In the genomic region with DNA sequence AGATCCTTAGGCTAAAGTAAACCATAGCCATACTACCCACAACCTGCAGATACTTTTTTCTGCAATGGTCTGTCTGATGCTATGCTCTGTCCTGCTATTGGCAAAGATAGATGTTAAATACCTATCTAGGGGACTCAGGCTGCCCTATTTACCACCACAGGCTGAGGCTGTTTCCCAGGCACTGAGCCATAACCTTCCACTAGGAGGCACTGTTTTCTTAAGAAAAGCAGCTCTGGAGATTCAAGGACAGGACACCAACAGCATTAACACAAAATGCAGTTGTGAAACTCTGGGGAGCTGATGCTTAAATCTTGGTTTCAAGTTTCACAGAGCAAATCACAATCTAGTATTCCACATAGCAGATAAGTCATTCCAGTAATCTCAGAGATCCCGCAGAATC, we compare ENCODE assay signal across 9 mouse cellular contexts.
DNase-seq lines count a peak whose midpoint lies in the region; ATAC-seq lines count a peak whose summit lies in the region.
"Had no signal": no experiment of that assay in that cellular context is flagged by ENCODE, and none has a peak within 500 bp of the region (broad histone marks: within the 10 kb centered on the region; RNA-seq: fewer than 3 reads in every experiment).

No protein-coding gene starts in this region.

- H3K9me3 ChIP-seq in kidney, embryonic 14.5 days (ENCODE audit: control insufficient read depth, low read length), result no peaks in the 10 kb centered on the region
- no peaks in the 10 kb centered on the region for H3K9me3 ChIP-seq in forebrain, embryonic 12.5 days
- H3K9me3 ChIP-seq: stomach, embryonic 15.5 days had no signal

- H3K9ac ChIP-seq in kidney, embryonic 14.5 days (ENCODE audit: low read depth, low read length), result no peak overlapping the region
- no peak overlapping the region for H3K9ac ChIP-seq in forebrain, embryonic 12.5 days
- H3K9ac ChIP-seq: stomach, embryonic 15.5 days had no signal

- WGBS in kidney, embryonic 14.5 days, result 61% methylated on average over 1 of the region's 1 CpGs
- 69% methylated on average over 1 of the region's 1 CpGs for WGBS in forebrain, embryonic 12.5 days

- peak; percentile 42 for DNase-seq in kidney, adult 18-20 months
- peak; percentile 20 to 39 for DNase-seq in CD8-positive naive resting alpha-beta T cell, adult 2 months (ENCODE audit: low read depth in 2 of 2, low spot score in 2 of 2)
- DNase-seq in MN1 (ENCODE audit: low spot score), result peak; percentile 73
- DNase-seq in cerebellum, postnatal 25 days, result peak; percentile 62 to 76
- peak; percentile 50 to 62 for DNase-seq in kidney, postnatal 4 days
- peak; percentile 84 for DNase-seq in retina, postnatal 1 day

- no peaks in the 10 kb centered on the region for H3K27me3 ChIP-seq in kidney, embryonic 14.5 days (ENCODE audit: control insufficient read depth, insufficient read depth, low read length)
- no peaks in the 10 kb centered on the region for H3K27me3 ChIP-seq in forebrain, embryonic 12.5 days
- H3K27me3 ChIP-seq: stomach, embryonic 15.5 days had no signal

- H3K27ac ChIP-seq in kidney, embryonic 14.5 days (ENCODE audit: low read depth, low read length), result no peak overlapping the region
- no peak overlapping the region for H3K27ac ChIP-seq in forebrain, embryonic 12.5 days
- H3K27ac ChIP-seq: stomach, embryonic 15.5 days had no signal

- H3K4me3 ChIP-seq in kidney, embryonic 14.5 days (ENCODE audit: low read length), result no peak overlapping the region
- no peak overlapping the region for H3K4me3 ChIP-seq in forebrain, embryonic 12.5 days (replicated peaks)
- H3K4me3 ChIP-seq: stomach, embryonic 15.5 days had no signal

- 0 out of 2 replicates have a peak, but pooled peaks cover 3% of the 10 kb centered on the region for H3K36me3 ChIP-seq in kidney, embryonic 14.5 days (ENCODE audit: control insufficient read depth, insufficient read depth, low read length)
- H3K36me3 ChIP-seq in forebrain, embryonic 12.5 days (replicated peaks), result peaks cover 2% of the 10 kb centered on the region; the same call in 1 of the 2 replicates

- peaks cover 12% of the 10 kb centered on the region; the same call in 1 of the 2 replicates for H3K4me1 ChIP-seq in kidney, embryonic 14.5 days (ENCODE audit: control insufficient read depth, insufficient read depth, low read length)
- no peaks in the 10 kb centered on the region for H3K4me1 ChIP-seq in forebrain, embryonic 12.5 days
- H3K4me1 ChIP-seq: stomach, embryonic 15.5 days had no signal

- H3K4me2 ChIP-seq in kidney, embryonic 14.5 days (replicated peaks; ENCODE audit: low read depth, low read length), result no peak overlapping the region
- H3K4me2 ChIP-seq in forebrain, embryonic 12.5 days, result no peak overlapping the region
- H3K4me2 ChIP-seq: stomach, embryonic 15.5 days had no signal

- no peak for ATAC-seq in kidney, embryonic 14.5 days (ENCODE audit: low FRiP score, low TSS enrichment)
- no peak for ATAC-seq in forebrain, embryonic 12.5 days (ENCODE audit: low FRiP score)

Comparison
In these comparisons a context has a peak if more than half of its experiments do, and no peak if none do; other contexts are left out.
1. DNase-seq: peak in every context shown above with its lines; median percentile 84 in retina, postnatal 1 day; 73 in MN1; 69 in cerebellum, postnatal 25 days; 56 in kidney, postnatal 4 days; 42 in kidney, adult 18-20 months; 30 in CD8-positive naive resting alpha-beta T cell, adult 2 months.